Mouse (Mus musculus): ENCODE results near the gene Cpxm2.

- TF ChIP-seq CTCF (IDR thresholded peaks at IDR 0.05; ENCODE audit: low read depth, low read length), result no peak
- TF ChIP-seq POLR2A (IDR thresholded peaks at IDR 0.05; ENCODE audit: insufficient read depth, low read length), result no peak
- TF ChIP-seq EP300 (IDR thresholded peaks at IDR 0.05; ENCODE audit: insufficient read depth, low read depth, low read length), result no peak
These were observed 78.7 kb downstream of the Cpxm2 start for GRCm38 (mm10) chr7:132075825-132076224.

Data from ES-Bruce4 (cell line).